Mouse (Mus musculus) forebrain, embryonic 14.5 days (tissue): ENCODE results near the gene Ldb3. TPM values are rescaled to one million over a fixed set of nuclear protein-coding genes. Genes with fewer than 3 reads are reported as not detected.

Experiments used
- ATAC-seq: fragments of 200-750 bp; cut with Nextera tagmentation; 2 replicates; pipeline ENCODE4 v1.8.0; 2017; ENCODE audit warnings: mild to moderate bottlenecking, moderate library complexity
- DNase-seq: peaks from one replicate; pipeline ENCODE4 v3.0.0-alpha.2; 2015; ENCODE audit warnings: low spot score
- H3K27ac ChIP-seq: fragments of 300-500 bp; sonication (generic); 2 replicates; pipeline ENCODE4 v1.5.1; 2014; ENCODE audit warnings: low read depth, mild to moderate bottlenecking, control low read depth, low read length, moderate library complexity
- H3K27me3 ChIP-seq: fragments of 300-500 bp; sonication (generic); replicated peaks from 2 replicates; pipeline ENCODE4 v1.6.1; 2014; ENCODE audit warnings: low read length, control low read depth, mixed read lengths; ENCODE audit not compliant: control insufficient read depth, insufficient read depth
- H3K36me3 ChIP-seq: fragments of 300-500 bp; sonication (generic); 2 replicates; pipeline ENCODE4 v1.6.1; 2014; ENCODE audit warnings: low read length, control low read depth; ENCODE audit not compliant: control insufficient read depth, insufficient read depth
- H3K4me1 ChIP-seq: fragments of 300-500 bp; sonication (generic); 2 replicates; pipeline ENCODE4 v1.6.1; 2014; ENCODE audit warnings: antibody characterized with exemption, low read length, control low read depth; ENCODE audit not compliant: control insufficient read depth, insufficient read depth
- H3K4me2 ChIP-seq: fragments of 300-500 bp; sonication (generic); 2 replicates; pipeline ENCODE4 v1.6.1; 2014; ENCODE audit warnings: mild to moderate bottlenecking, control low read depth, low read length
- H3K4me3 ChIP-seq: fragments of 300-500 bp; sonication (generic); 2 replicates; pipeline ENCODE4 v1.5.1; 2014; ENCODE audit warnings: low read depth, low read length, control low read depth
- H3K9ac ChIP-seq: fragments of 300-500 bp; sonication (generic); 2 replicates; pipeline ENCODE4 v1.6.1; 2014; ENCODE audit warnings: mild to moderate bottlenecking, low read length, control low read depth, moderate library complexity
- H3K9me3 ChIP-seq: fragments of 300-500 bp; sonication (generic); replicated peaks from 2 replicates; pipeline ENCODE4 v1.6.1; 2016; ENCODE audit warnings: low read length, control low read depth, mixed read lengths; ENCODE audit not compliant: control insufficient read depth
- WGBS: fragments of 180-500 bp; shearing (Covaris S2); extraction: QIAGEN DNeasy Blood & Tissue Kit; methylation state at CpG from one replicate; pipeline ENCODE4 v1.1.7; 2014; 5-methylcytosine and 5-hydroxymethylcytosine counted together
- polyA plus RNA-seq: library from polyadenylated mRNA; unstranded; fragments of >200 nt; fragmentation: Nextera tagmentation; extraction: Ambion mirVana; gene quantifications from 2 replicates; pipeline ENCODE4 v1.2.1, GENCODE M21; 2014

The Ldb3 gene
- polyA plus RNA-seq, 1 experiment from 2014 or later = 0.63 TPM

DNA sequence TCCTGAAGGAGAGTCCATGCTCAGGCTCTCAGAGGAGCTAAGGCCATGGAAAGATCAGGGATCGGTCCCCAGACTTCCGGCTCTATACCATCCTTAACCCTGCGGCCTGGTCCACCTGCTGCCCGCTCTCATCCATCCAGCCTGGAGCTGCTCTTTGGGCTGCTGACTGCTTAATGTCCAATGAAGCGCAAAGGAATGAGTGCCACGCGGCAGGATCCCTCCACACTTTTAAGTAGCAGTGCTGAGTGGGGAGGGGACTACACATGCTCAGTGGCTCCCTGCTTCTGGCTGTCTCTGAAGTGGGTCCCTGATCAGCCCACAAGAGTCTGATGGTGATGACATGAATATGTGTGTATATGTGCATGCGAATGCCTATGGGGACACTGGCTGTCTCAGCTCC is 11.5 kb upstream of the Ldb3 start, which contains the start of gene Opn4:
TSS of gene Opn4 (minus strand) at position 202 of the 400 bp plus-strand sequence.
- no peak within 1 kb of the TSS for H3K4me2 ChIP-seq
- WGBS = 63% methylated on average over 8 of the region's 8 CpGs

GRCm38 (mm10) chr14:34595596-34596255 is 7.2 kb upstream of the Ldb3 start:
- H3K27me3 ChIP-seq = no peaks in the 10 kb centered on the region
- no peaks in the 10 kb centered on the region for H3K4me1 ChIP-seq
- H3K9me3 ChIP-seq = no peaks in the 10 kb centered on the region
- no peaks in the 10 kb centered on the region for H3K36me3 ChIP-seq
- no peak overlapping the region for H3K27ac ChIP-seq
- no peak for ATAC-seq
- H3K9ac ChIP-seq = no peak overlapping the region
- no peak overlapping the region for H3K4me3 ChIP-seq
- no peak overlapping the region for H3K4me2 ChIP-seq
- WGBS = 86% methylated on average over 17 of the region's 17 CpGs
- DNase-seq = no peak

More for the DNA sequence above, 11.5 kb upstream of the Ldb3 start, which contains the start of gene Opn4:
- Histone ChIP-seq H3K9me3 (no peaks in the 10 kb centered on the region), H3K9ac (no peak within 1 kb of the TSS), H3K27ac (no peak within 1 kb of the TSS), H3K27me3 (no peaks in the 10 kb centered on the region), H3K36me3 (no peaks in the 10 kb centered on the region), H3K4me3 (no peak within 1 kb of the TSS), H3K4me1 (no peaks in the 10 kb centered on the region)
- DNase-seq (no peak), ATAC-seq (no peak)

DNA sequence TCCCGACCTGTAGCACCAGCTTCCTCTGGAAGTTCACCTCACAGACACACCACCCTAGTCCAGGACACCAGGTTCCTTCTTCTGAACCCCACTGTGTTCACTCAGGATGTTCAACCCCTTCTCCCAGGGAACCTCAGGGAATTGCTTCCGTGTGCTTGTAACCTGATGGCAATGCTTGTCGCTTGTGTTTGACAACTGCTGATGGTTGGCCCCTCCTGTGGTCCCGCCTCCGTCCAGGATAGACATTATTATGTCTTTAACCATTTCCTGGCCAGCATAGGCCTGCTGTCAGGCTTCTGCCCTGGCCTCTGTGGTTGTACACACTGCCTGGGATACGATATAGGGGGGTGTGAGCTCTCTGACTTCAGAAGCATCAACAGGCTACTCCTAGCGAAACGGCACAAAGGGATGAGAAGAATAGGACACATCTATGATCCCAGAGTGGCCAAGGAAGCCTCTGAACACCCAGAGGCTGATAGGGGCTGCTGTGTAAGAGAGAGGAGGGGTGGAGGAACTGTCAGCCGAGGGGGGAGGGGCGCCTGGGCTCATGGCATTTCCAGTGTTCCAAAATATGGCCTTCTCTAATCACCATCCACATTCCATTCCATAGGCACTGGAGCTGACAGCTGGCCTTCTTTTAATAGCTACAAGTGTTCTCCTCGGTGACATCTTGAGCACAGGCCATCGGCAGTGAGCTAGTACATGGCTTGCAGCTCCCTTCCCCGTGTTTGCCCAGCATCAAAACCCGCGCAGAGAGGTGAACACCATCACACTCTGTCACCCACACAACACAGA is 3.5 kb upstream of the Ldb3 start:
- H3K9ac ChIP-seq = no peak overlapping the region
- H3K36me3 ChIP-seq = no peaks in the 10 kb centered on the region
- H3K27ac ChIP-seq = no peak overlapping the region
- WGBS = 75% methylated on average over 15 of the region's 15 CpGs
- no peak overlapping the region for H3K4me3 ChIP-seq
- H3K4me1 ChIP-seq = no peaks in the 10 kb centered on the region
- no peak overlapping the region for H3K4me2 ChIP-seq
- DNase-seq = no peak
- no peaks in the 10 kb centered on the region for H3K27me3 ChIP-seq
- no peak for ATAC-seq
- no peaks in the 10 kb centered on the region for H3K9me3 ChIP-seq

- no peak for ATAC-seq
- no peaks in the 10 kb centered on the region for H3K36me3 ChIP-seq
- DNase-seq = no peak
- no peaks in the 10 kb centered on the region for H3K4me1 ChIP-seq
- no peaks in the 10 kb centered on the region for H3K9me3 ChIP-seq
- H3K9ac ChIP-seq = no peak overlapping the region
- H3K27ac ChIP-seq = no peak overlapping the region
- H3K4me3 ChIP-seq = no peak overlapping the region
- 64% methylated on average over 24 of the region's 24 CpGs for WGBS
- no peak overlapping the region for H3K4me2 ChIP-seq
- no peaks in the 10 kb centered on the region for H3K27me3 ChIP-seq
Observed at GRCm38 (mm10) chr14:34590743-34591675, 2.5 kb upstream of the Ldb3 start.

GRCm38 (mm10) chr14:34590017-34590570 is 1.6 kb upstream of the Ldb3 start:
- H3K27ac ChIP-seq = no peak overlapping the region
- ATAC-seq = no peak
- no peak overlapping the region for H3K4me3 ChIP-seq
- H3K36me3 ChIP-seq = no peaks in the 10 kb centered on the region
- no peak overlapping the region for H3K4me2 ChIP-seq
- DNase-seq = no peak
- 87% methylated on average over 5 of the region's 5 CpGs for WGBS
- H3K9ac ChIP-seq = no peak overlapping the region
- no peaks in the 10 kb centered on the region for H3K27me3 ChIP-seq
- no peaks in the 10 kb centered on the region for H3K9me3 ChIP-seq
- no peaks in the 10 kb centered on the region for H3K4me1 ChIP-seq

- Histone ChIP-seq H3K27ac (no peak overlapping the region), H3K36me3 (no peaks in the 10 kb centered on the region), H3K4me2 (no peak overlapping the region), H3K9ac (no peak overlapping the region), H3K4me1 (no peaks in the 10 kb centered on the region), H3K27me3 (no peaks in the 10 kb centered on the region), H3K9me3 (no peaks in the 10 kb centered on the region), H3K4me3 (no peak overlapping the region)
- 92% methylated on average over 8 of the region's 8 CpGs for WGBS
- DNase-seq = no peak
- no peak for ATAC-seq
Observed at GRCm38 (mm10) chr14:34589185-34589713, 767 bp upstream of the Ldb3 start.

DNA sequence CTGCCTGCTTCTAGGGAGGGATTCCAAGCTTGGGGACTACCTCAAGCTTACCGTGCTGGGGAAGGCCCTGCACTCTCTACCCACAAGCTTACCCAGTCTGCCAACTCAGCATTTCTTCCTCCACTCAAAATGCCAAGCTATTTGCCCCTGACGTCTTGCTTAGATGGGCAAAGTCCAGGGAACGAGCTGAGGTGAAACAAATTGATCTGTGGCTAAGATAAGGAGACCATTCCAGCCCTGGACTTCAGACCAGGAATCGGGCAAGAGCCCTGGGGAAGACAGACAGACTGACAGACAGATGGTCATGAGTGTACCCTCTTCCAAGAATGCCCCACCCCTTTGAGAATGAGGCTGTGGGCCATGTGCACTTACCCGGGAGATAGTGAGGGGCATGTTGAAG is 477 bp downstream of the Ldb3 start:
- H3K9ac ChIP-seq = no peak overlapping the region
- ATAC-seq (no peak), DNase-seq (no peak)
- no peaks in the 10 kb centered on the region for H3K36me3 ChIP-seq
- no peak overlapping the region for H3K27ac ChIP-seq
- H3K4me1 ChIP-seq = no peaks in the 10 kb centered on the region
- 81% methylated on average over 5 of the region's 5 CpGs for WGBS
- no peak overlapping the region for H3K4me2 ChIP-seq
- H3K4me3 ChIP-seq = no peak overlapping the region
- no peaks in the 10 kb centered on the region for H3K27me3 ChIP-seq
- H3K9me3 ChIP-seq = no peaks in the 10 kb centered on the region

GRCm38 (mm10) chr14:34586871-34587270 is 1.6 kb downstream of the Ldb3 start:
- DNase-seq = no peak
- Histone ChIP-seq H3K4me1 (no peaks in the 10 kb centered on the region), H3K36me3 (no peaks in the 10 kb centered on the region), H3K4me3 (no peak overlapping the region), H3K27me3 (no peaks in the 10 kb centered on the region), H3K4me2 (no peak overlapping the region), H3K9me3 (no peaks in the 10 kb centered on the region), H3K27ac (no peak overlapping the region), H3K9ac (no peak overlapping the region)
- WGBS = 72% methylated on average over 3 of the region's 3 CpGs
- ATAC-seq = no peak
